Mouse (Mus musculus): ENCODE results near the gene Crtap. TPM values are rescaled to one million over a fixed set of nuclear protein-coding genes. Genes with fewer than 3 reads are reported as not detected.

Gene Crtap
- polyA plus RNA-seq (2012; rRNA removed), result 21.9 and 28.8 TPM in 2 replicates

DNA sequence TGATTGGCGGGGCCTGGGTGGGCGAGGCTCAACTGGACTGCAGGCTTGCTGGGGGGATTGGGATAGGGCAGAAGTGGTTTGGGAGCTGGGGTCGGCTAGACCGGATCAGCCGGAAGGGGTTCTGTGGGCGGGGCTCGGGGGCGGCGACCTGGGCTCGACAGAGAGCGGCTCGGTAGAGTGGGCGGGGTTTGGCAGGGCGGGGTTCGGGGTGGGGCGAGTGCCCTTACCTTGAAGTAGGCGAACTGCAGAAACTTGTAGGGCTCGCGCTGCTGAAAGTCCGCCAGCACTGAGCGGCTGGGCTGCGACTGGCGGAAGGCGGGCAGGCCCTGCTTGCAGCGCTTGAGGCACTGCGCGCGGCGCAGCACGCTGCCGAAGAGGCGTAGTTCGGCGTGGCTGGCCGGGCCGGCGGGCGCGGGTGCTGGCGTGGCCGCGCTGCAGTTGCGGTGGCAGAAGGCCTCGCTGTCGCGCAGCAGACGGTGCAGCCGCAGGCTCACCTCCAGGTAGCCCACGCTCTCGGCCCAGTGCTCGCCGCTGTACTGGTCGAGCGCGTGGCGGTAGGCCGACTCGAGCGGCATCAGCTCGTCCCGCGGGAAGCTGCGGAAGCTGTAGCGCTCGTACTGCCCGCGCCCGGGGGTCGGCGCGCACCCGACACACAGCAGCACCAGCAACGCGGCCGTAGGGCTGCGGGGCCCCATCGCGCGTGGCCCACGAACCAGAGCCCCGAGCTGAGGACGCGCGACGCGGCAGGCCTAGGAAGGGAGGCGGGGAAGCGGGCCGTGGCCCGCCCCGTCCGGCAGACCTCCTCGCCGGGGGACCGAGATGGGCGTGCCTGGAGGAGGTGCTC is at the start of gene Crtap:
Gene Crtap (minus strand): TSS at position 771 of the 844 bp plus-strand sequence.
- Histone ChIP-seq H3K27me3 (ENCODE audit: control insufficient read depth, insufficient read depth, low read length) (no peaks in the 10 kb centered on the region), H3K4me3 (ENCODE audit: low read depth, low read length) (peak within 1 kb of the TSS; percentile 98), H3K4me1 (ENCODE audit: control insufficient read depth, insufficient read depth, insufficient read length, low read length) (peaks cover 3% of the 10 kb centered on the region; the same call in 1 of the 2 replicates), H3K27ac (ENCODE audit: insufficient read depth, low read depth, low read length) (peak within 1 kb of the TSS; percentile 35; the same call in 1 of the 2 replicates), H3K36me3 (ENCODE audit: control insufficient read depth, insufficient read depth, low read length) (0 out of 2 replicates have a peak, but pooled peaks cover 2% of the 10 kb centered on the region)
- no peak for TF ChIP-seq CTCF (IDR thresholded peaks at IDR 0.05; ENCODE audit: extremely low read depth, insufficient read length, insufficient replicate concordance, low read depth, low read length)
- TF ChIP-seq POLR2A (IDR thresholded peaks at IDR 0.05; ENCODE audit: low read depth, low read length), result no peak; the same call in none of the 2 replicates
- WGBS, result 3% methylated on average over 93 of the region's 96 CpGs

DNA sequence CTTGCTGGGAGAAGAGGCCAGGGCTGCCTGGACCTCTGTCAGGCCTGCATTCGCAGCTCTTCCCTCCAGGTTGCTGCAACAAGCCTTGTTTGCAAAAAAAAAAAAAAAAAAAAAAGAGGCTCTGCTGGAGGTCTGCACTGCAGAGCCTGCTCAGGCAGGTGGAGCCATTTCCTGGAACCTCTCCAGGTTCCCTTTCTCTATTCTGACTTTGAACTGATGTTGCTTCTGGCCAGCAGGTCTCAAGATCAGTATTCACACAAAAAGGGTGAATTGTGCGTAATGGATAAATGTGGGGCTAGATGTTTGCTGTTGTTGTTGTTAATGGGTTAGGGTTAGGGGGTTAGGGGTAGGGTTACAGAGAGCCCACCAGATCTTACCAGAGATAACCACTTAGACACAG is 45.2 kb upstream of the Crtap start:
- H3K27me3 ChIP-seq (ENCODE audit: control insufficient read depth, insufficient read depth, low read length), result no peaks in the 10 kb centered on the region
- WGBS, result 82% methylated on average over 2 of the region's 2 CpGs
- H3K27ac ChIP-seq (ENCODE audit: insufficient read depth, low read depth, low read length), result no peak overlapping the region
- TF ChIP-seq POLR2A (IDR thresholded peaks at IDR 0.05; ENCODE audit: low read depth, low read length) (no peak), CTCF (IDR thresholded peaks at IDR 0.05; ENCODE audit: extremely low read depth, insufficient read length, insufficient replicate concordance, low read depth, low read length) (no peak)
- peaks cover 2% of the 10 kb centered on the region; the same call in 1 of the 2 replicates for H3K36me3 ChIP-seq (ENCODE audit: control insufficient read depth, insufficient read depth, low read length)
- no peak overlapping the region for H3K4me3 ChIP-seq (ENCODE audit: low read depth, low read length)
- H3K4me1 ChIP-seq (ENCODE audit: control insufficient read depth, insufficient read depth, insufficient read length, low read length), result no peaks in the 10 kb centered on the region

DNA sequence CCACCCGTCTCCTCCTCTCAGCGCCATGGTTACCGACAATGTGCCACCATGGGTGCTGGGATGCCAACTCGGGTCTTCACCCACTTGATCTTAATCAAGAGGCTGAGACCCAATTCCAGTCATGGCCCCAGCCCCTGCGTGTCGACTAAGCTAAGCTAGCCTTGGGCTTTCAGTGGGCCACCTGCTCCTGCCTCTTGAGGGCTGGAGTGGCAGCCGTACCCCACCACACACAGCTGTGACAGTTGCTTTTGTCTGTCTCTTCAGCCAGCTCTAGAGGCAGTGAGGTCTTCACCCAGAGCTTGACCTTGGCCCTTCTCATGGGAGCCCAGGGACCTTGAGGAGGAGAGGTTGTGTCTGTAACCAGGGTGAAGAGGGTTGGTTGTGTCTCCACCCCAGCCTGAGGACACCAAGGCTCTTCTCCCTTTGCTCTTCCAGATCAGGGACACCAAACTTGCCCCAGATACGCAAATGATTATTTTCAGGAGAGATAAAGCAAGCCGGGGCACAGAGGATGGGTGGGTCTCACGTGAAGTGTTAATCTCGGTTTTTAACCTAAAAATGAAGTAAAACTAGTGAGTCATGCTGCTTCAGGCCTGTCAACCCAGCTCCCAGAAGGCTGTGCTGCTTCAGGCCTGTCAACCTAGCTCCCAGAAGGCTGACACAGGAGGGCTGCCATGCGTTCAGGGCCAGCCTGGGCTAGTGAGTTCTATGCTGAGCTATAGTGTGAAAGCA is 37.8 kb upstream of the Crtap start:
- no peaks in the 10 kb centered on the region for H3K4me1 ChIP-seq (ENCODE audit: control insufficient read depth, insufficient read depth, insufficient read length, low read length)
- TF ChIP-seq CTCF (IDR thresholded peaks at IDR 0.05; ENCODE audit: extremely low read depth, insufficient read length, insufficient replicate concordance, low read depth, low read length), result no peak
- TF ChIP-seq POLR2A (IDR thresholded peaks at IDR 0.05; ENCODE audit: low read depth, low read length), result no peak
- WGBS, result 83% methylated on average over 12 of the region's 12 CpGs
- peaks cover 8% of the 10 kb centered on the region; the same call in 1 of the 2 replicates for H3K36me3 ChIP-seq (ENCODE audit: control insufficient read depth, insufficient read depth, low read length)
- no peak overlapping the region for H3K27ac ChIP-seq (ENCODE audit: insufficient read depth, low read depth, low read length)
- H3K27me3 ChIP-seq (ENCODE audit: control insufficient read depth, insufficient read depth, low read length), result no peaks in the 10 kb centered on the region
- H3K4me3 ChIP-seq (ENCODE audit: low read depth, low read length), result no peak overlapping the region

DNA sequence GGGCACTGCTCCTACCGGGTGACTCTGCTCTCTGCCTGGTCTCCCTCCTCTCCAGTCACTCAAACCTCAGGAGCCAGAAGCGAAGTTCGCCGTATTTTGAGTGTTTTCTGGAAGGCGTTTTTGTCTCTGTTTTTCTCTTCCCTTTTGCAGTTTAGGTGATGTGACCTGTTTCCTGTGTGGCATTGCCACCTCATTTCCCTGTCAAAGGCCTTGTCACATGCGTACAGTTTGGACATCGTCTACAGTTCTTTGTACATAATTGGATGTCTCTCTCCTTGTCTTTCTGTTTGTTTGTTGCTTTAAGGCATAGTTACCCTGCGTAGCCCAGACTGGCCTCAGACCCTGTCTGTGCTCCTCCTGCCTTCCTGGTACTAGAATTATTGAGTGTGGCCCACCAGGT is 37.0 kb upstream of the Crtap start:
- H3K36me3 ChIP-seq (ENCODE audit: control insufficient read depth, insufficient read depth, low read length), result peaks cover 10% of the 10 kb centered on the region
- no peaks in the 10 kb centered on the region for H3K4me1 ChIP-seq (ENCODE audit: control insufficient read depth, insufficient read depth, insufficient read length, low read length)
- WGBS, result 94% methylated on average over 8 of the region's 8 CpGs
- no peaks in the 10 kb centered on the region for H3K27me3 ChIP-seq (ENCODE audit: control insufficient read depth, insufficient read depth, low read length)
- no peak overlapping the region for H3K4me3 ChIP-seq (ENCODE audit: low read depth, low read length)
- TF ChIP-seq POLR2A (IDR thresholded peaks at IDR 0.05; ENCODE audit: low read depth, low read length) (no peak), CTCF (IDR thresholded peaks at IDR 0.05; ENCODE audit: extremely low read depth, insufficient read length, insufficient replicate concordance, low read depth, low read length) (no peak)
- H3K27ac ChIP-seq (ENCODE audit: insufficient read depth, low read depth, low read length), result no peak overlapping the region

DNA sequence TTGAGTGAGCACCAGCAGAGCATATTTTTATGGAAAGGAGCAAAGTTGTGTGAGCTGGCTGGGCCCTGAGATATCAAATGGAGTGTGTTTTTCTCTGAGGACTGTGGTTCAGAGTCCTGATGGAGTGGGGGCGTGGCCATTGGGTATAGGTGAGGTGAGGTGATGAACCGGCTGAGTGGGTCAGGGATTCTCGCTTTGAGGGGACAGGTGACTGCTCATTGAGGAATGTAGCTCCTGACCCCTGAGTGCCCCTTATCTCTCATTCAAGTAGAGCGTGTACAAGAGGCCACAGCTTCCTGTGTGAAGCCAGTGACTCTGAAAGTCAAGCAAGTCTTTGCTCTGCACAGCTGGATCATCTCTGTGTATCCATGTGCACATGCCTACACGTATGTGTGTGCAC is 35.7 kb upstream of the Crtap start:
- no peak overlapping the region for H3K27ac ChIP-seq (ENCODE audit: insufficient read depth, low read depth, low read length)
- H3K36me3 ChIP-seq (ENCODE audit: control insufficient read depth, insufficient read depth, low read length), result peaks cover 10% of the 10 kb centered on the region
- WGBS, result 87% methylated on average over 5 of the region's 5 CpGs
- H3K27me3 ChIP-seq (ENCODE audit: control insufficient read depth, insufficient read depth, low read length), result no peaks in the 10 kb centered on the region
- no peak overlapping the region for H3K4me3 ChIP-seq (ENCODE audit: low read depth, low read length)
- no peaks in the 10 kb centered on the region for H3K4me1 ChIP-seq (ENCODE audit: control insufficient read depth, insufficient read depth, insufficient read length, low read length)
- no peak for TF ChIP-seq CTCF (IDR thresholded peaks at IDR 0.05; ENCODE audit: extremely low read depth, insufficient read length, insufficient replicate concordance, low read depth, low read length)
- TF ChIP-seq POLR2A (IDR thresholded peaks at IDR 0.05; ENCODE audit: low read depth, low read length), result no peak

DNA sequence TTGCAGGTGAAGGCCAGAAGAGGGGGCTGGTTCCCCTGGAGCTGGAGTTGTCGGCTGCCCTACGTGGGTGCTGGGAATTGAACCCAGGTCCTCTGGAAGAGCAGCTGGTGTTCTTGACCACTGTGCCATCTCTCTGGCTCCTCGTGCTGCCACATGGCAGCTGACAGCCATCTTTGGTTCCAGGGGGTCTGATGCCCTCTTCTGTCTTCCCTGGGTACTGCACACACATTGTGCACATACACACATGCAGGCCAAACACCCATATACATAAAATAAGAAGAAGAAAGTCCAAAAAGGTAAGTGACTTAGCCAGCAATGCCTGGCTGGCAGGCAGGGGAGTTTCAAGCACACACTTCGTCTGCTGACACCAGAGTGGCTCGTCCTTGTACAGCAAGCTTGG is 35.1 kb upstream of the Crtap start:
- Histone ChIP-seq H3K27me3 (ENCODE audit: control insufficient read depth, insufficient read depth, low read length) (no peaks in the 10 kb centered on the region), H3K4me1 (ENCODE audit: control insufficient read depth, insufficient read depth, insufficient read length, low read length) (no peaks in the 10 kb centered on the region), H3K36me3 (ENCODE audit: control insufficient read depth, insufficient read depth, low read length) (peaks cover 9% of the 10 kb centered on the region), H3K27ac (ENCODE audit: insufficient read depth, low read depth, low read length) (no peak overlapping the region), H3K4me3 (ENCODE audit: low read depth, low read length) (no peak overlapping the region)
- 95% methylated on average over 5 of the region's 5 CpGs for WGBS
- TF ChIP-seq CTCF (IDR thresholded peaks at IDR 0.05; ENCODE audit: extremely low read depth, insufficient read length, insufficient replicate concordance, low read depth, low read length), result no peak
- TF ChIP-seq POLR2A (IDR thresholded peaks at IDR 0.05; ENCODE audit: low read depth, low read length), result no peak

DNA sequence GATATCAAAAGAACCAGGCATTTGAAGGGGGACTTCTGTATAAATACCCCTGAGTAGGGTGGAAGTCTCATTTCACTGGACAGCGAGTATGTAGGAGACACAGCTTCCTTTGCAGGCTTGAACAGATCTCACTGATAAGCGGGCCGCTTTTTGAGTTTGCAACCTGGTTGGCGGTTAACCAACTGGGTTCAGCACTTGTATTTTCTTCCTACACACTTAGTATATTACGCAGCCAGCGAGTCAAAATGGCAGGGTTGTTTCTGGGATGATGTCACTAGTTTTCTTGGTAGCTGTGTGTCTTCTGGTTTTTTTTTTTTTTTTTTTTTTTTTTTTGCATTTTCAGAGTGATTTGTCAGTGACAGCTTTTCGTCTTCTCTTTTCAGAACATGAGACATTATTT is 31.3 kb upstream of the Crtap start:
- Histone ChIP-seq H3K4me1 (ENCODE audit: control insufficient read depth, insufficient read depth, insufficient read length, low read length) (no peaks in the 10 kb centered on the region), H3K27me3 (ENCODE audit: control insufficient read depth, insufficient read depth, low read length) (no peaks in the 10 kb centered on the region), H3K36me3 (ENCODE audit: control insufficient read depth, insufficient read depth, low read length) (peaks cover 9% of the 10 kb centered on the region), H3K27ac (ENCODE audit: insufficient read depth, low read depth, low read length) (no peak overlapping the region), H3K4me3 (ENCODE audit: low read depth, low read length) (no peak overlapping the region)
- TF ChIP-seq POLR2A (IDR thresholded peaks at IDR 0.05; ENCODE audit: low read depth, low read length) (no peak), CTCF (IDR thresholded peaks at IDR 0.05; ENCODE audit: extremely low read depth, insufficient read length, insufficient replicate concordance, low read depth, low read length) (no peak)
- WGBS, result 86% methylated on average over 7 of the region's 7 CpGs

Data from small intestine, adult 2 months (tissue).